35 mouse cellular contexts compared by ENCODE assay signal in genomic region chr11:84057418-84057817, GRCm38 (mm10). TPM values are rescaled to one million over a fixed set of nuclear protein-coding genes. Genes with fewer than 3 reads are reported as not detected.
"Had no signal": no experiment of that assay in that cellular context is flagged by ENCODE, and none has a peak within 500 bp of the region (broad histone marks: within the 10 kb centered on the region; RNA-seq: fewer than 3 reads in every experiment).

No protein-coding gene starts in this region.

- DNase-seq: left cerebral cortex, postnatal 4 days; liver; liver, embryonic 13.5 days; liver, postnatal 0 days; lung, adult 18-20 months; lung, adult 2 months; lung, embryonic 14.5 days; lung, postnatal 10 days; lung, postnatal 14 days; lung, postnatal 36 days; lung, postnatal 4 days; midbrain, embryonic 14.5 days had no signal

- H3K4me3 ChIP-seq: limb, embryonic 10.5 days; limb, embryonic 12.5 days; limb, embryonic 13.5 days; limb, embryonic 15.5 days; liver, embryonic 12.5 days; liver, embryonic 13.5 days; liver, embryonic 15.5 days; lung, embryonic 15.5 days; megakaryocyte, embryonic 14.5 days; midbrain, embryonic 10.5 days; midbrain, embryonic 12.5 days; midbrain, embryonic 13.5 days; midbrain, embryonic 15.5 days; myocyte; neural tube, embryonic 12.5 days had no signal

- H3K4me1 ChIP-seq: limb, embryonic 12.5 days; liver, embryonic 12.5 days; liver, embryonic 13.5 days; liver, embryonic 15.5 days had no signal

- H3K4me2 ChIP-seq: limb, embryonic 12.5 days; limb, embryonic 13.5 days; limb, embryonic 15.5 days; liver, embryonic 11.5 days; liver, embryonic 12.5 days; liver, embryonic 13.5 days; liver, embryonic 15.5 days; lung, embryonic 14.5 days; lung, embryonic 15.5 days; midbrain, embryonic 11.5 days; midbrain, embryonic 12.5 days; midbrain, embryonic 13.5 days; midbrain, embryonic 15.5 days; neural tube, embryonic 12.5 days had no signal

- H3K27ac ChIP-seq: limb, embryonic 10.5 days; limb, embryonic 12.5 days; limb, embryonic 13.5 days; limb, embryonic 15.5 days; liver, embryonic 12.5 days; liver, embryonic 13.5 days; liver, embryonic 14.5 days; liver, embryonic 15.5 days; lung, embryonic 15.5 days; macrophage; midbrain, embryonic 10.5 days; midbrain, embryonic 12.5 days; midbrain, embryonic 13.5 days; midbrain, embryonic 15.5 days; neural tube, embryonic 12.5 days had no signal

- ATAC-seq: liver, embryonic 12.5 days; liver, postnatal 0 days; lung, postnatal 0 days; midbrain, embryonic 13.5 days; midbrain, embryonic 15.5 days; midbrain, embryonic 16.5 days had no signal

- H3K27me3 ChIP-seq: limb, embryonic 12.5 days; limb, embryonic 13.5 days; limb, embryonic 15.5 days; liver, embryonic 12.5 days; liver, embryonic 13.5 days; liver, embryonic 15.5 days; lung, embryonic 15.5 days; midbrain, embryonic 12.5 days; midbrain, embryonic 13.5 days; midbrain, embryonic 15.5 days; neural tube, embryonic 12.5 days had no signal

- H3K9me3 ChIP-seq: limb, embryonic 10.5 days; limb, embryonic 12.5 days; limb, embryonic 15.5 days; liver, embryonic 12.5 days; liver, embryonic 13.5 days; liver, embryonic 15.5 days; lung, embryonic 15.5 days; midbrain, embryonic 12.5 days; midbrain, embryonic 13.5 days; midbrain, embryonic 15.5 days had no signal

- H3K36me3 ChIP-seq: limb, embryonic 10.5 days; limb, embryonic 12.5 days; limb, embryonic 13.5 days; limb, embryonic 15.5 days; liver, embryonic 12.5 days; liver, embryonic 13.5 days; liver, embryonic 15.5 days; lung, embryonic 15.5 days; midbrain, embryonic 10.5 days; midbrain, embryonic 12.5 days; midbrain, embryonic 13.5 days; midbrain, embryonic 15.5 days; neural tube, embryonic 12.5 days had no signal

- H3K9ac ChIP-seq: limb, embryonic 12.5 days; limb, embryonic 13.5 days; limb, embryonic 15.5 days; liver, embryonic 12.5 days; liver, embryonic 13.5 days; liver, embryonic 14.5 days; liver, embryonic 15.5 days; liver, postnatal 0 days; lung, embryonic 14.5 days; lung, embryonic 15.5 days; midbrain, embryonic 12.5 days; midbrain, embryonic 13.5 days; midbrain, embryonic 15.5 days; neural tube, embryonic 12.5 days had no signal

RNA-seq across cellular contexts. Expression of gene Dusp14, which starts 11.6 kb away (rescaled TPM):
- total RNA-seq: megakaryocyte progenitor cell, adult 5-6 weeks; megakaryocyte, adult 5-6 weeks; megakaryocyte-erythroid progenitor cell, adult 5-6 weeks had no signal
